Mouse (Mus musculus): ENCODE measurements around the gene Pla2g16. TPM values are rescaled to one million over a fixed set of nuclear protein-coding genes. Genes with fewer than 3 reads are reported as not detected.

Pla2g16 gene
- polyA plus RNA-seq, 1 experiment from 2014 or later, result 2.4 TPM

GRCm38 (mm10) chr19:7598481-7598880 is 41.2 kb downstream of the Pla2g16 start:
- no peak for ATAC-seq (ENCODE audit: low read depth)
- Histone ChIP-seq H3K4me2 (ENCODE audit: low read depth, low read length) (no peak overlapping the region), H3K27ac (ENCODE audit: low read depth, low read length) (no peak overlapping the region), H3K36me3 (ENCODE audit: control insufficient read depth, insufficient read depth, low read length) (no peaks in the 10 kb centered on the region), H3K9me3 (ENCODE audit: control insufficient read depth, low read length) (no peaks in the 10 kb centered on the region), H3K9ac (replicated peaks; ENCODE audit: low read depth, low read length) (no peak overlapping the region), H3K4me1 (ENCODE audit: control insufficient read depth, insufficient read depth, low read length) (no peaks in the 10 kb centered on the region), H3K27me3 (ENCODE audit: control insufficient read depth, insufficient read depth, low read length) (no peaks in the 10 kb centered on the region), H3K4me3 (ENCODE audit: low read depth, low read length) (no peak overlapping the region)
- WGBS, result 55% methylated on average over 4 of the region's 4 CpGs

- WGBS, result 74% methylated on average over 4 of the region's 4 CpGs
Measured at GRCm38 (mm10) chr19:7601551-7601950, 44.3 kb downstream of the Pla2g16 start.

GRCm38 (mm10) chr19:7604107-7604506 is 46.8 kb downstream of the Pla2g16 start:
- no peaks in the 10 kb centered on the region for H3K9me3 ChIP-seq (ENCODE audit: control insufficient read depth, low read length)
- no peak overlapping the region for H3K27ac ChIP-seq (ENCODE audit: low read depth, low read length)
- ATAC-seq (ENCODE audit: low read depth), result no peak
- no peaks in the 10 kb centered on the region for H3K36me3 ChIP-seq (ENCODE audit: control insufficient read depth, insufficient read depth, low read length)
- WGBS, result 98% methylated on average over 10 of the region's 10 CpGs
- no peak overlapping the region for H3K4me2 ChIP-seq (ENCODE audit: low read depth, low read length)
- peaks cover 14% of the 10 kb centered on the region; the same call in 1 of the 2 replicates for H3K4me1 ChIP-seq (ENCODE audit: control insufficient read depth, insufficient read depth, low read length)
- no peak overlapping the region for H3K9ac ChIP-seq (replicated peaks; ENCODE audit: low read depth, low read length)
- no peaks in the 10 kb centered on the region for H3K27me3 ChIP-seq (ENCODE audit: control insufficient read depth, insufficient read depth, low read length)
- H3K4me3 ChIP-seq (ENCODE audit: low read depth, low read length), result no peak overlapping the region

More at GRCm38 (mm10) chr19:7601551-7601950, 44.3 kb downstream of the Pla2g16 start:
- no peak for ATAC-seq (ENCODE audit: low read depth)
- Histone ChIP-seq H3K4me3 (ENCODE audit: low read depth, low read length) (no peak overlapping the region), H3K36me3 (ENCODE audit: control insufficient read depth, insufficient read depth, low read length) (no peaks in the 10 kb centered on the region), H3K27ac (ENCODE audit: low read depth, low read length) (no peak overlapping the region), H3K9me3 (ENCODE audit: control insufficient read depth, low read length) (no peaks in the 10 kb centered on the region), H3K27me3 (ENCODE audit: control insufficient read depth, insufficient read depth, low read length) (no peaks in the 10 kb centered on the region), H3K4me2 (ENCODE audit: low read depth, low read length) (no peak overlapping the region), H3K9ac (replicated peaks; ENCODE audit: low read depth, low read length) (no peak overlapping the region), H3K4me1 (ENCODE audit: control insufficient read depth, insufficient read depth, low read length) (peaks cover 5% of the 10 kb centered on the region; the same call in 1 of the 2 replicates)

GRCm38 (mm10) chr19:7605013-7605412 is 47.8 kb downstream of the Pla2g16 start:
- Histone ChIP-seq H3K4me2 (ENCODE audit: low read depth, low read length) (no peak overlapping the region), H3K9ac (replicated peaks; ENCODE audit: low read depth, low read length) (no peak overlapping the region), H3K9me3 (ENCODE audit: control insufficient read depth, low read length) (no peaks in the 10 kb centered on the region), H3K27me3 (ENCODE audit: control insufficient read depth, insufficient read depth, low read length) (no peaks in the 10 kb centered on the region), H3K36me3 (ENCODE audit: control insufficient read depth, insufficient read depth, low read length) (no peaks in the 10 kb centered on the region), H3K4me3 (ENCODE audit: low read depth, low read length) (no peak overlapping the region), H3K4me1 (ENCODE audit: control insufficient read depth, insufficient read depth, low read length) (peaks cover 14% of the 10 kb centered on the region; the same call in 1 of the 2 replicates), H3K27ac (ENCODE audit: low read depth, low read length) (no peak overlapping the region)
- ATAC-seq (ENCODE audit: low read depth), result no peak

- 3% methylated on average over 15 of the region's 15 CpGs for WGBS
Measured at GRCm38 (mm10) chr19:7605930-7606783, 48.9 kb downstream of the Pla2g16 start.

GRCm38 (mm10) chr19:7606801-7607689 is 49.8 kb downstream of the Pla2g16 start, which contains the start of gene Lgals12:
Gene Lgals12, minus strand, starts transcription at chr19:7607193.
- H3K27ac ChIP-seq (ENCODE audit: low read depth, low read length), result no peak within 1 kb of the TSS
- H3K9ac ChIP-seq (replicated peaks; ENCODE audit: low read depth, low read length), result 0 out of 2 replicates have a peak within 1 kb of the TSS, but pooled peaks have one; percentile 32
- H3K4me3 ChIP-seq (ENCODE audit: low read depth, low read length), result peak within 1 kb of the TSS; percentile 24
- no peaks in the 10 kb centered on the region for H3K36me3 ChIP-seq (ENCODE audit: control insufficient read depth, insufficient read depth, low read length)
- peaks cover 14% of the 10 kb centered on the region; the same call in 1 of the 2 replicates for H3K4me1 ChIP-seq (ENCODE audit: control insufficient read depth, insufficient read depth, low read length)
- 10% methylated on average over 15 of the region's 15 CpGs for WGBS
- peak; percentile 48 for ATAC-seq (ENCODE audit: low read depth)
- peak within 1 kb of the TSS; percentile 63 for H3K4me2 ChIP-seq (ENCODE audit: low read depth, low read length)
- no peaks in the 10 kb centered on the region for H3K9me3 ChIP-seq (ENCODE audit: control insufficient read depth, low read length)
- peaks cover 4% of the 10 kb centered on the region for H3K27me3 ChIP-seq (ENCODE audit: control insufficient read depth, insufficient read depth, low read length)

More at GRCm38 (mm10) chr19:7605930-7606783, 48.9 kb downstream of the Pla2g16 start:
- Histone ChIP-seq H3K4me3 (ENCODE audit: low read depth, low read length) (peak overlapping the region; percentile 24), H3K9ac (replicated peaks; ENCODE audit: low read depth, low read length) (0 out of 2 replicates have a peak overlapping the region, but pooled peaks have one; percentile 32), H3K27me3 (ENCODE audit: control insufficient read depth, insufficient read depth, low read length) (no peaks in the 10 kb centered on the region), H3K9me3 (ENCODE audit: control insufficient read depth, low read length) (no peaks in the 10 kb centered on the region), H3K27ac (ENCODE audit: low read depth, low read length) (no peak overlapping the region), H3K36me3 (ENCODE audit: control insufficient read depth, insufficient read depth, low read length) (no peaks in the 10 kb centered on the region), H3K4me2 (ENCODE audit: low read depth, low read length) (peak overlapping the region; percentile 63), H3K4me1 (ENCODE audit: control insufficient read depth, insufficient read depth, low read length) (peaks cover 14% of the 10 kb centered on the region; the same call in 1 of the 2 replicates)
- peak; percentile 81 for ATAC-seq (ENCODE audit: low read depth)

GRCm38 (mm10) chr19:7607690-7608201 is 50.5 kb downstream of the Pla2g16 start:
- no peak for ATAC-seq (ENCODE audit: low read depth)
- 80% methylated on average over 7 of the region's 7 CpGs for WGBS

GRCm38 (mm10) chr19:7611942-7612757 is 54.9 kb downstream of the Pla2g16 start, which contains the start of gene Hrasls5:
Gene Hrasls5, plus strand, starts transcription at chr19:7612541.
- no peaks in the 10 kb centered on the region for H3K36me3 ChIP-seq (ENCODE audit: control insufficient read depth, insufficient read depth, low read length)
- peak; percentile 76 for ATAC-seq (ENCODE audit: low read depth)
- H3K9me3 ChIP-seq (ENCODE audit: control insufficient read depth, low read length), result no peaks in the 10 kb centered on the region
- H3K4me1 ChIP-seq (ENCODE audit: control insufficient read depth, insufficient read depth, low read length), result peaks cover 7% of the 10 kb centered on the region; the same call in 1 of the 2 replicates
- WGBS, result 2% methylated on average over 54 of the region's 54 CpGs
- peak within 1 kb of the TSS; percentile 86 for H3K4me2 ChIP-seq (ENCODE audit: low read depth, low read length)
- peaks cover 4% of the 10 kb centered on the region for H3K27me3 ChIP-seq (ENCODE audit: control insufficient read depth, insufficient read depth, low read length)
- H3K4me3 ChIP-seq (ENCODE audit: low read depth, low read length), result peak within 1 kb of the TSS; percentile 37
- peak within 1 kb of the TSS; percentile 48 for H3K9ac ChIP-seq (replicated peaks; ENCODE audit: low read depth, low read length)
- no peak within 1 kb of the TSS for H3K27ac ChIP-seq (ENCODE audit: low read depth, low read length)

More at GRCm38 (mm10) chr19:7607690-7608201, 50.5 kb downstream of the Pla2g16 start:
- Histone ChIP-seq H3K9me3 (ENCODE audit: control insufficient read depth, low read length) (no peaks in the 10 kb centered on the region), H3K27ac (ENCODE audit: low read depth, low read length) (no peak overlapping the region), H3K4me2 (ENCODE audit: low read depth, low read length) (no peak overlapping the region), H3K27me3 (ENCODE audit: control insufficient read depth, insufficient read depth, low read length) (peaks cover 4% of the 10 kb centered on the region), H3K4me1 (ENCODE audit: control insufficient read depth, insufficient read depth, low read length) (peaks cover 19% of the 10 kb centered on the region; the same call in 1 of the 2 replicates), H3K4me3 (ENCODE audit: low read depth, low read length) (no peak overlapping the region), H3K36me3 (ENCODE audit: control insufficient read depth, insufficient read depth, low read length) (no peaks in the 10 kb centered on the region), H3K9ac (replicated peaks; ENCODE audit: low read depth, low read length) (no peak overlapping the region)
